Mouse (Mus musculus) heart, adult 2 months (tissue): Measurements from ENCODE around the gene Otud3.

ENCODE experiments used
- EP300 ChIP-seq: fragments of 200-500 bp; IDR thresholded peaks from 2 replicates; pipeline ENCODE4 v1.6.1; 2011; ENCODE audit warnings: low read depth, low read length, control low read depth; ENCODE audit not compliant: insufficient read depth
- POLR2A ChIP-seq: fragments of 200-500 bp; IDR thresholded peaks from 2 replicates; pipeline ENCODE4 v1.6.1; 2011; ENCODE audit warnings: mild to moderate bottlenecking, low read depth, low read length, control low read depth; ENCODE audit not compliant: insufficient read depth

GRCm38 (mm10) chr4:138913797-138914196 is at the start of gene Otud3:
- TF ChIP-seq POLR2A, result peak; percentile 68
- peak; percentile 52; the same call in 1 of the 2 replicates for TF ChIP-seq EP300
